Mouse (Mus musculus) layer of hippocampus, postnatal 36 days (tissue): ENCODE data around the gene Cdc25a. TPM values are rescaled to one million over a fixed set of nuclear protein-coding genes. Genes with fewer than 3 reads are reported as not detected.

Source experiments
- DNase-seq, 2 experiments: peaks; one replicate each; pipeline ENCODE4 v3.0.0; 2022
- microRNA-seq, 2 experiments: library from miRNA; unstranded; fragments of <30 nt; microRNA quantifications; one replicate each; pipeline ENCODE4 v1.2.0; 2021
- total RNA-seq, 2 experiments: library from RNA; stranded (reverse); gene quantifications; 2 replicates each; pipeline ENCODE4 v1.2.3; 2021

The Cdc25a gene
- total RNA-seq, 2 experiments from 2014 or later = 4.4 to 5.0 TPM

GRCm38 (mm10) chr9:109932756-109933375, 57.5 kb downstream of the Cdc25a start:
- DNase-seq = peak; percentile 44 to 47

GRCm38 (mm10) chr9:109939401-109939800, 64.0 kb downstream of the Cdc25a start:
- DNase-seq = no peak

- DNase-seq = no peak
Measured at GRCm38 (mm10) chr9:109942796-109943195, 67.4 kb downstream of the Cdc25a start.

Small RNA genes lying within 50 kb of the gene (microRNA-seq; reads per million reads assigned to microRNA genes)
- 0 reads per million in 2 experiments for gene Mir7089

Other genes starting within 250 kb of the Cdc25a start
- not detected for gene Fbxw24, start 249.5 kb upstream of the Cdc25a start, total RNA-seq
- gene Fbxw25, start 210.9 kb upstream of the Cdc25a start, total RNA-seq = not detected
- not detected for gene Fbxw18, start 172.9 kb upstream of the Cdc25a start, total RNA-seq
- not detected for gene Fbxw26, start 129.5 kb upstream of the Cdc25a start, total RNA-seq
- not detected for gene Fbxw27, start 84.9 kb upstream of the Cdc25a start, total RNA-seq
- 10 to 100 TPM; 60.4 to 73.2 TPM for gene Spink8, start 63.3 kb upstream of the Cdc25a start, total RNA-seq
- gene Nme6, start 42.8 kb upstream of the Cdc25a start, total RNA-seq = 10 to 100 TPM in 1 of 2 experiments, 1 to 10 TPM in 1; 8.3 to 10.1 TPM
- gene Camp, start 26.0 kb upstream of the Cdc25a start, total RNA-seq = not detected
- gene Map4, start 55.9 kb downstream of the Cdc25a start, total RNA-seq = 100 to 1,000 TPM; 555 to 604 TPM
- gene Smarcc1, start 242.1 kb downstream of the Cdc25a start, total RNA-seq = 10 to 100 TPM; 60.7 to 67.9 TPM
- gene Dhx30, start 242.3 kb downstream of the Cdc25a start, total RNA-seq = 100 to 1,000 TPM; 154 to 159 TPM